Mouse (Mus musculus): Measurements from ENCODE around the gene Gucy2d. TPM values are rescaled to one million over a fixed set of nuclear protein-coding genes. Genes with fewer than 3 reads are reported as not detected.

The Gucy2d gene
- 0.21 TPM in 1 of 2 replicates, not detected in the other for polyA plus RNA-seq (2012; rRNA removed)

DNA sequence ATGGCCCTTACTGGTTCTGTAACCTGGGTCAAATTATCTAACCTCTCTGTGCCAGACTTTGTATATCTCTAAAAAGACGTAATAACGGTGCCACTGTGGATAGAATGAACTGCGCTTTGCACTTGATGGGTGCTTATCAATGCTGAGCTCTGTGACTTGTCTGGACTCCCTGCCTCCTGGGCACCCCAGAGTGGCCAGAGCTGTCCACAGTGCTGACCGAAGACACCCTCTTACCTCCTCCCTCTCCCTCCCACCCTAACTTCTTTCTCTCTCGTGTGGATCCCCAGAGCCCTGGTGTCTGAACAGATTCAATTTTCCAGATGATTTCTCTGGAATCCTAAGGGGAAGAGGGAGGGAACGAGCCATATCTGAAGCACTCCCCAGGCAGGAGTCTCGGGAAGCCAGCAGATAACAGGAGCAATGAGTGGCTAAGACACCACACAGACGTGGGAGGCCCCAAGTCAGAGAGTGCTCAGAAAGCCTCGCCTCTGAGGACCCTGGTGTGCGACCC lies at the start of gene Gucy2d:
Gene Gucy2d (plus strand): TSS at position 461 of the 511 bp plus-strand sequence.

DNA sequence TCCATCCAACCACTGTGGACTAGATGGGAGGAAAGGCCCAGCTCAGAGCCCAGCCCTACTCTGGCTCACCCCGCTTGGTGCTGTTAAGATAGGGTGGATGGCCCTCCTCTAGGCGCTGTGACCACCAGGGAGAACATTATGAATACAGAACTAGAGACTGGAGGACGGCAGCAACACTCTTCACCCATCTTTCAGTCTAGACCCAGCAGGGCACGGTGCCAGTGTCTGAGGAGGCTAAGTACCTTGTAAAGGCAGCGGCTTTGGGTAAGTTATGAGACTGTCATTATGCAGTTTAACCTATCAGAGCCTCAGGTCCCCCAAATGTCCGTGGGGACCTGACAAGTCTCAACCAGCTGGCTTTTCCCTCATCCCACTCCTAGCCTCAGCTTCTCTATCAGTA lies 48.9 kb downstream of the Gucy2d start, which contains the start of gene Lrrc32:
Gene Lrrc32 (plus strand): TSS at position 153 of the 400 bp plus-strand sequence.

Other genes starting within 250 kb of the Gucy2d start
- gene B3gnt6, start 240.9 kb upstream of the Gucy2d start, polyA plus RNA-seq (2012; rRNA removed), result 0.47 and 0.58 TPM in 2 replicates
- 10.7 and 11.3 TPM in 2 replicates for gene Acer3, start 119.2 kb upstream of the Gucy2d start, polyA plus RNA-seq (2012; rRNA removed)
- gene Tsku, start 79.1 kb upstream of the Gucy2d start, polyA plus RNA-seq (2012; rRNA removed), result 30.5 and 36.9 TPM in 2 replicates
- gene Lrrc32, start 48.9 kb downstream of the Gucy2d start, polyA plus RNA-seq (2012; rRNA removed), result 32.9 and 33.8 TPM in 2 replicates
- gene Emsy, start 216.4 kb downstream of the Gucy2d start, polyA plus RNA-seq (2012; rRNA removed), result 15.8 and 20.9 TPM in 2 replicates

Data from ovary, adult 2 months (tissue).